Mouse (Mus musculus) c-Kit-positive CD71-positive TER-119-negative erythroid progenitor cells, embryonic 14.5 days (primary cell): ENCODE results near the gene Slc22a14.
"Not testable (repeated sequence)": the region's sequence is repeated elsewhere in the genome, so short reads cannot be mapped to it uniquely, and the experiment has no call there.

Experiments
- DNase-seq: peaks from one replicate; pipeline ENCODE4 v3.0.0-alpha.2; 2013; ENCODE audit warnings: low read depth

The Slc22a14 gene

GRCm38 (mm10) chr9:119322289-119323259, 42.8 kb downstream of the Slc22a14 start, which contains the start of gene Oxsr1:
Gene Oxsr1, minus strand, starts transcription at chr9:119322427.
- peak; percentile 99 for DNase-seq

- DNase-seq: peak; percentile 15
These were observed 43.7 kb downstream of the Slc22a14 start for GRCm38 (mm10) chr9:119321392-119322229.

DNA sequence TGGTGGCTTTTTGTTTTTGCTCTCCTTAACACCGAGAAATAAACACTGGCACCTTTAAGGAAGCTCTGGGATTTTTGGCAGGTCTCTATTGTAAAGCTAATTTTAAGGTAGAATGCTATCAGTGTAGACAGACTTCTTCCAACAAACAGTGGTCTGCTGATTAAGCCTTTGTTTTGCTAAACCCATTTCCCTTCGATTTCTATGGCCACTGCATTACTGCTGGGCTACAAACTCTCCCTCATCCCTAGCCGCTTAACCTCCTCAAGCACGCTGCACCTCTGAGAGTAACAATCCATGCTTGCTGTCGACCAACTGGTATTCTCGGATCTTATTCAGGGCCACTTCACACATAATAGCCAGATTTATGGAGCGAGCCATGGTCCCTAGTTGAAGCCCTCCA, 44.4 kb downstream of the Slc22a14 start:
- DNase-seq: peak; percentile 22

- DNase-seq: no peak
These were observed 44.9 kb downstream of the Slc22a14 start for GRCm38 (mm10) chr9:119320446-119320845.

GRCm38 (mm10) chr9:119318891-119319290, 46.5 kb downstream of the Slc22a14 start:
- no peak for DNase-seq

DNA sequence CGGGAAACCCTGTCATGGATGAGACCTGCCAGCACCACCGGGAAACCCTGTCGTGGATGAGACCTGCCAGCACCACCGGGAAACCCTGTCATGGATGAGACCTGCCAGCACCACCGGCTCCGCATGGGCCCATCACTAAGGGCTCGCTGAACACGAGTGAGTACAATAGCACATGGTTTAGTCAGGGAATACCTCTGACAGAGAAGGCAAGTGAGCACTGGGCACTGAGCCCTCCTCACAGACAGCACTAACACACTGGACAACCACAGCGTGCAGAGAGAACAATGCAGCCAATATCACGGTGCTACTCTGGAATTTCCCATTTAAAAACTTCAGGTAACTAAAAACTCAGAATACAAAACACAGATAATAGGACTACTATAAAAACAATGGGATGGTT, 52.3 kb downstream of the Slc22a14 start:
- no peak for DNase-seq

DNA sequence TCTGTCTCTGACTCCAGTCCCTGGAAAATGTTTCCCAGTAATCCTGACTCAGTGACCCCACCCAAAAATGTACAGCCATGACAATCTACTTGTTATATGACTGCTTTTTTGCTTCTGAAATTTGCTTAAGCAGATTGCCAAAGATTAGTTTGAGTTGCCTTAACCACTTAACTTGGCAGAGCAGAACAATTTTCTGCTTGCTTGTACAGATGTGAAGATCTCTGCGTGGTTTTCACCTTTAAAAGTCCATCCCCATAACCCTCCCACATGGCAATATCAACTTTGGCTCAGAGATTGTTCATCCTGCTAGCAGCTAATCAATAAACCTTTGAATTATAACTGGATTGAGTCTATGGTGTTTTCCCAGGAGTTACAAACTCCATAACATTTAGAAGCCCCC, 56.3 kb downstream of the Slc22a14 start:
- DNase-seq: no peak

GRCm38 (mm10) chr9:119305863-119306262, 59.5 kb downstream of the Slc22a14 start:
- no peak for DNase-seq

- DNase-seq: no peak
These were observed 66.8 kb downstream of the Slc22a14 start for GRCm38 (mm10) chr9:119298563-119298962.

DNA sequence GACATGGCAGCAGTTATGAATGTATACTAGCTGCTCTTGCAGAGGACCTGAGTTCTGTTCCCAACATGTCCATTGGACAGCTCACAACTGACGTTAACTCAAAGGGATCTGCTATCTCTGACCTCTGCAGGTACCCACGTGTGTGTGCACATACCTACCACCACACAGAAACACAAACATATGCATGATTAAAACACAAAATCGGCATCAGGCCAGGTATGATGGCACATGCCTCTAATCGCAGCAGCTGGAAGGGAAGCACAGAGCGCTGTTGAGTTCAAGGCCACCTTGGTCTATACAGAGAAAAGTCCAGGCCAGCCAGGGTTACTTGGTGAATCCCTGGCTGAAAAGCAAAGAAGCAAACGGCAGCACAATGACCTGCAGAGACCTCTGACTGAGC, 67.7 kb downstream of the Slc22a14 start:
- no peak for DNase-seq

DNA sequence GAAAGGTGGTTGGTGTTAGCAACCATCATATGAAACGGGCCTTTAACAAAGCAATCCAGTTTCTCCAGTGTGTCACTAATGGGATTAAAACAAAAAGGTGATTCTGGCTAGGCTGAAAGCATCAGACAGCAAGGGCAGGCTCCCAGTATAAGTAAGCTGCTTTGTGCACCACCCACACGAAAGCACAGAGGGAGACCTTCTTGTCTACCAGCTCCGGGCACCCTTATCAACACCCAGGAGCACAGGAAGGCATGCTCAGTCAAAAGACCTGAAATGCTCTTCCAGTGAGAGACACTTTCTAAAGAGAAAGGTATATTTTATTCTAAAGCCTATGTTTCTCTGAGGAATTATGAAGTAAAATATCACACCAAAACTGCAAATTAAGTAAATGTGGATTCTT, 74.6 kb downstream of the Slc22a14 start:
- DNase-seq: peak; percentile 29

DNA sequence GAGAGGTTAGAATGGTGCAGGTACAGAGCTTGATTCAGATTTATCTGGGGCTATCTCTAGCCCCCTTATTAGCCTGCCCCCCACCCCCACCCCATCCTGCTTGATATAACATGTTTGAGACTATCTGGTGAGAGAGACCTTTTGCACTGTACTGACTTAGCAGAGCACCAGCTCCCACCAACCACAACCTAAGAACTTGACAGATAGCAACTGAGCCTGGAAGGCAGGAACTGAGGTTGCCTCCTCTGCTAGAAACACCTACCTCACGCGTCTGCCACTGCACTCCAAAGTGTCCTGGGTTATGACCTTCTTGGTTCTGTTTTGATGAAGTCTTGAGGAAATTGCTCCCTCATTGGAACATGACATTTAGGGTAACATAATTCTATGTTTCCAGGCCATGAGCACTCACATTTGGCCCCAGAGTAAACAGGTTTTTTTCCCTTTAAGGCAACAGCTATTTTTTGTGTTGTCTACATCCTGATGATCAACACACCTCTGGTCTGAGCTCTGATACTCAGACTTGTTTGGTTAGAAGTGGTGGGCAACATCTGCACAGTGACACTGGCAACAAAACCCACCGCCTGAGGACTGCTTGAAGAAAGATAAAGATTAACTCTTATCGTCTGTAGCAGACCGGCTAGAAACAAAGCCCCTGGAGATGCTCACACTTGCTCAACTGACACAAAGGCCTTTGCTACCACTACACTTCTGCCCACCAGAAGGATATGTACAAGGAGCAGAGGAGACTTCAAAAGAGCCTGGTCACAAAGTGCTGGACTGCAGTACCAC, 84.3 kb downstream of the Slc22a14 start:
- no peak for DNase-seq

- no peak for DNase-seq
These were observed 87.3 kb downstream of the Slc22a14 start for GRCm38 (mm10) chr9:119278031-119278430.

DNA sequence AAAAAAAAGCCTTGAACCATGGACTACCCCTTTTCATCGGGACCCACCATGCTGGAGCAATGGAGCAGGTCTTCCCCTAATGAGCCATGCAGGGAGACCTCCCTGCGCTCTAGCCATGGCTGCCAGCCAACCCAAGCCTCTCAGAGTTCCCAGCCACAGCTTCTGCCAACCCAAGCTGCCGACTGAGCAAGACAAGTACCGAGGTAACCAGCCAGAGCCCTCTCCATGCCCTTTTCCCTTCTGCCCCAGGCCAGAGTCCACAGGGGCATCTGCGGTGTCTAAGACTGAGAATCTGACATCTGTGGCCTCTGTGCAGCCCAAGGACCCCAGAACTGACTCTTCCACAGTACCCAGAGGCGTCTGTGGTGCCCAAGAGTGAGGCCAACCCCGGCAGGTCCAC, 89.0 kb downstream of the Slc22a14 start:
- no peak for DNase-seq

DNA sequence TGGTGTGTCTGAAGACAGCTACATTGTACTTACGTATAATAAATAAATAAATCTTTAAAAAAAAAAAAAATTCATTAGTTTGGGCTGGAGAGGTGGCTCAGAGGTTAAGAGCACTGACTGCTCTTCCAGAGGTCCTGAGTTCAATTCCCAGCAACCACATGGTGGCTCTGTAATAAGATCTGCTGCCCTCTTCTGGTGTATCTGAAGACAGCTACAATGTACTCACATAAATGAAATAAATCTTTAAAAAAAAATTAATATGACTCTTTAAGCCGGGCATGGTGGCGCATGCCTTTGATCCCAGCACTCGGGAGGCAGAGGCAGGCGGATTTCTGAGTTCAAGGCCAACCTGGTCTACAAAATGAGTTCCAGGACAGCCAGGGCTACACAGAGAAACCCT, 90.5 kb downstream of the Slc22a14 start:
- DNase-seq: not testable (repeated sequence)

- no peak for DNase-seq
These were observed 93.9 kb downstream of the Slc22a14 start for GRCm38 (mm10) chr9:119271496-119271895.

GRCm38 (mm10) chr9:119268588-119269145, 96.7 kb downstream of the Slc22a14 start:
- DNase-seq: no peak

- DNase-seq: no peak
These were observed 97.2 kb downstream of the Slc22a14 start for GRCm38 (mm10) chr9:119268120-119268519.

- not testable (repeated sequence) for DNase-seq
These were observed 99.3 kb downstream of the Slc22a14 start for GRCm38 (mm10) chr9:119266121-119266395.

GRCm38 (mm10) chr9:119265373-119266120, 99.8 kb downstream of the Slc22a14 start:
- DNase-seq: not testable (repeated sequence)

GRCm38 (mm10) chr9:119263067-119263466, 102.3 kb downstream of the Slc22a14 start:
- no peak for DNase-seq
